Mouse (Mus musculus) small intestine, adult 2 months (tissue): ENCODE data around the gene Mast4.

Source experiments
- CTCF ChIP-seq: fragments of 200-500 bp; IDR thresholded peaks from 2 replicates; pipeline ENCODE4 v1.5.1; 2012; ENCODE audit warnings: low read depth, mild to moderate bottlenecking, control low read depth, inconsistent platforms, low read length, moderate library complexity, mixed read lengths; ENCODE audit not compliant: insufficient replicate concordance, insufficient read length; ENCODE audit errors: extremely low read depth
- POLR2A ChIP-seq: fragments of 200-500 bp; IDR thresholded peaks from 2 replicates; pipeline ENCODE4 v1.6.1; 2012; ENCODE audit warnings: low read depth, mild to moderate bottlenecking, control low read depth, inconsistent platforms, low read length, moderate library complexity

- TF ChIP-seq CTCF: no peak
- TF ChIP-seq POLR2A: no peak
Measured at GRCm38 (mm10) chr13:102919741-102920140, 414.6 kb downstream of the Mast4 start.
